Mouse (Mus musculus) forebrain, embryonic 16.5 days (tissue): ENCODE data around the gene Golga3. TPM values are rescaled to one million over a fixed set of nuclear protein-coding genes. Genes with fewer than 3 reads are reported as not detected.
A peak's percentile ranks its signal among the peaks of the same experiment; 100 is the strongest.

ENCODE experiments used
- ATAC-seq: fragments of 200-750 bp; cut with Nextera tagmentation; 2 replicates; pipeline ENCODE4 v1.8.0; 2017; ENCODE audit warnings: mild to moderate bottlenecking, moderate library complexity
- H3K27ac ChIP-seq: fragments of 300-500 bp; sonication (generic); 2 replicates; pipeline ENCODE4 v1.5.1; 2014; ENCODE audit warnings: low read length, control low read depth
- H3K27me3 ChIP-seq: fragments of 300-500 bp; sonication (generic); replicated peaks from 2 replicates; pipeline ENCODE4 v1.6.1; 2014; ENCODE audit warnings: low read length; ENCODE audit not compliant: control insufficient read depth, insufficient read depth
- H3K36me3 ChIP-seq: fragments of 300-500 bp; sonication (generic); 2 replicates; pipeline ENCODE4 v1.6.1; 2014; ENCODE audit not compliant: control insufficient read depth, insufficient read depth
- H3K4me1 ChIP-seq: fragments of 300-500 bp; sonication (generic); replicated peaks from 2 replicates; pipeline ENCODE4 v1.6.1; 2014; ENCODE audit warnings: low read length; ENCODE audit not compliant: control insufficient read depth, insufficient read depth
- H3K4me2 ChIP-seq: fragments of 300-500 bp; sonication (generic); 2 replicates; pipeline ENCODE4 v1.6.1; 2014; ENCODE audit warnings: mild to moderate bottlenecking, low read length, control low read depth
- H3K4me3 ChIP-seq: fragments of 300-500 bp; sonication (generic); replicated peaks from 2 replicates; pipeline ENCODE4 v1.5.1; 2014; ENCODE audit warnings: mild to moderate bottlenecking, low read length, control low read depth
- H3K9ac ChIP-seq: fragments of 300-500 bp; sonication (generic); replicated peaks from 2 replicates; pipeline ENCODE4 v1.6.1; 2014; ENCODE audit warnings: low read depth, low read length, control low read depth
- H3K9me3 ChIP-seq: fragments of 300-500 bp; sonication (generic); 2 replicates; pipeline ENCODE4 v1.6.1; 2016; ENCODE audit warnings: low read length; ENCODE audit not compliant: control insufficient read depth
- WGBS: fragments of 180-500 bp; shearing (Covaris S2); extraction: QIAGEN DNeasy Blood & Tissue Kit; methylation state at CpG from one replicate; pipeline ENCODE4 v1.1.7; 2014; 5-methylcytosine and 5-hydroxymethylcytosine counted together
- polyA plus RNA-seq: library from polyadenylated mRNA; unstranded; fragments of >200 nt; fragmentation: Nextera tagmentation; extraction: Ambion mirVana; gene quantifications from 2 replicates; pipeline ENCODE4 v1.2.1, GENCODE M21; 2015

Gene Golga3
- polyA plus RNA-seq, 1 experiment from 2014 or later = 26.5 TPM

- no peak for ATAC-seq
- 88% methylated on average over 3 of the region's 3 CpGs for WGBS
- H3K27me3 ChIP-seq = no peaks in the 10 kb centered on the region
- no peak overlapping the region for H3K9ac ChIP-seq
- H3K27ac ChIP-seq = no peak overlapping the region
- H3K9me3 ChIP-seq = no peaks in the 10 kb centered on the region
- H3K4me3 ChIP-seq = no peak overlapping the region
- peaks cover 3% of the 10 kb centered on the region for H3K4me1 ChIP-seq
- no peak overlapping the region for H3K4me2 ChIP-seq
- peaks cover 31% of the 10 kb centered on the region for H3K36me3 ChIP-seq
These were observed 48.6 kb downstream of the Golga3 start for GRCm38 (mm10) chr5:110225056-110225455.

- ATAC-seq = no peak
- no peak overlapping the region for H3K4me3 ChIP-seq
- H3K9me3 ChIP-seq = no peaks in the 10 kb centered on the region
- no peak overlapping the region for H3K27ac ChIP-seq
- H3K4me2 ChIP-seq = no peak overlapping the region
- peaks cover 10% of the 10 kb centered on the region; the same call in 1 of the 2 replicates for H3K36me3 ChIP-seq
- peaks cover 15% of the 10 kb centered on the region for H3K4me1 ChIP-seq
- H3K27me3 ChIP-seq = no peaks in the 10 kb centered on the region
- 45% methylated on average over 1 of the region's 1 CpGs for WGBS
- H3K9ac ChIP-seq = no peak overlapping the region
These were observed 50.9 kb downstream of the Golga3 start for GRCm38 (mm10) chr5:110227336-110227883.

DNA sequence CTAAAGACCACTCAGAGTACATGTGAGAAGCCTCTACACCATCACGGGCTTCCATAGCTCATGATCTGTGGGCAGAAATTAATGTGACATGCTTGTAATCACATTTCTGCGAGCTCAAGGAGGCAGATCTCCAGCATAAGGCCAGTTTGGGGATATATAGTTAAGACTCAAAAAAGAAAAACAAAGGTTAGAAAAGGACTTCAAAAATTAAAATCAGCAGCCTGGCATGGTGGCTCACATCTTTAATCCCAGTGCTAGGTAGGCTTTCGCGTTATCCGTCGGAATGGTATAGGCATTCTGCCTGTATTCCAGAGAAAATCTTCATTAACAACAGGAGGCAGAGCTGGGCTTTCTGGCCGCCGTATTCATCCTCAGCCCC, 53.9 kb downstream of the Golga3 start:
- 0 out of 2 replicates have a peak, but pooled peaks have one; percentile 3 for ATAC-seq
- 6% methylated on average over 8 of the region's 8 CpGs for WGBS
- Histone ChIP-seq H3K4me2 (peak overlapping the region; percentile 77), H3K9ac (peak overlapping the region; percentile 95), H3K27me3 (no peaks in the 10 kb centered on the region), H3K4me1 (peaks cover 23% of the 10 kb centered on the region), H3K9me3 (no peaks in the 10 kb centered on the region), H3K4me3 (peak overlapping the region; percentile 95), H3K36me3 (peaks cover 1% of the 10 kb centered on the region; the same call in 1 of the 2 replicates), H3K27ac (peak overlapping the region; percentile 92)

DNA sequence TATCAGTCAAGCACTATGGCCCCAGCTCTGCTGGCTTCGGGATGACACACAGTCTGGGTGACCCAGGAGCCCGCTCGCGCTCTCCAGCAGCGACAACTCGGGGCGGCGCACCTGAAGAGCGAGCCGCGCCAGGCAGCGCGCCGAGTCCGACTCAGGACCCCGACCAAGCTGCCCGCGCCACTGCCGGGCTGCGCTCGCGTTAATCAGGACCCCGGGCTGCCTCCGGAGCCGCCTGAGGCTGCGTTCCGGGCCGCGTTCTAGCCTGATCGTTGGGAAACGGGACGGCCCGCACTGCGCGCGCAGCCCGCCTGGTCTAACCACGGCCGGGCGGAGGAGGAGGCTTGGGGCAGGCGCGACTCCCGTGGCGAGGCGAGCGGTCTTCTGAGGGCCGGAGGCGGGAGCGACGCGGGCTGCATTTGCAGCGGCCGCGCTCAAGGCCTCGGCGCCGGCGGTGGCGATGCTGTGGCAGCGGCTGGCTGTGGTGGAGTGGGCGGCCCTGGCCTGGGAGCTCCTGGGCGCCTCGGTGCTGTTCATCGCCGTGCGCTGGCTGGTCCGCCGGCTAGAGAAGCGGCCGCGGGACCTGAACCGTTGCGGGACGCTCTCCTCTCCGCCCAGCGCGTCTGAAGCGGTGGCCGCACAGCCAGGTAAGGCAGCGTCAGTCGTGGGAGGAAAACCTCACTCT, 54.4 kb downstream of the Golga3 start, which contains the start of gene Ankle2:
Gene Ankle2, plus strand, starts transcription at position 225 of the 682 bp plus-strand sequence.
- Histone ChIP-seq H3K4me1 (peaks cover 23% of the 10 kb centered on the region), H3K27ac (peak within 1 kb of the TSS; percentile 92)
- 0% methylated on average over 76 of the region's 81 CpGs for WGBS

DNA sequence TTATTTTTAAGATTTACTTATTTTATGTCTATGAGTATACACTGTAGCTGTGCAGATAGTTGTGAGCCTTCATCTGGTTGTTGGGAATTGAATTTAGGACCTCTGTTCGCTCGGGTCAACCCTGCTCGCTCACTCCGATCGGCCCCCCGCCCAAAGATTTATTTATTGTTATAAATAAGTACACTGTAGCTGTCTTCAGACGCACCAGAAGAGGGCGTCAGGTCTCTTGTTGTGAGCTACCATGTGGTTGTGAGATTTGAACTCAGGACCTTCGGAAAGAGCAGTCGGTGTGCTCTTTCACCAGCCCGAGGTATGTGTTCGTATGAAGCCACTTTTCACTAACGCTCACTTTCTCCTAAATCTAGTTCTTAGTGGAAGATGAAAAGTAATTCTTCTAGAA, 55.1 kb downstream of the Golga3 start:
- 44% methylated on average over 13 of the region's 13 CpGs for WGBS

More for the DNA sequence above, 54.4 kb downstream of the Golga3 start, which contains the start of gene Ankle2:
- Histone ChIP-seq H3K27me3 (no peaks in the 10 kb centered on the region), H3K4me2 (peak within 1 kb of the TSS; percentile 77), H3K4me3 (peak within 1 kb of the TSS; percentile 95), H3K9me3 (no peaks in the 10 kb centered on the region), H3K9ac (peak within 1 kb of the TSS; percentile 95), H3K36me3 (no peaks in the 10 kb centered on the region; the same call in 1 of the 2 replicates)
- ATAC-seq = peak; percentile 98

GRCm38 (mm10) chr5:110232346-110232745, 55.8 kb downstream of the Golga3 start:
- Histone ChIP-seq H3K27me3 (no peaks in the 10 kb centered on the region), H3K36me3 (peaks cover 8% of the 10 kb centered on the region), H3K4me3 (no peak overlapping the region), H3K4me2 (no peak overlapping the region; the same call in 1 of the 2 replicates), H3K4me1 (peaks cover 23% of the 10 kb centered on the region), H3K9ac (no peak overlapping the region), H3K9me3 (no peaks in the 10 kb centered on the region), H3K27ac (no peak overlapping the region)
- 89% methylated on average over 6 of the region's 6 CpGs for WGBS
- no peak for ATAC-seq

More for the DNA sequence above, 55.1 kb downstream of the Golga3 start:
- peak overlapping the region; percentile 95 for H3K4me3 ChIP-seq
- peaks cover 6% of the 10 kb centered on the region for H3K36me3 ChIP-seq
- H3K4me1 ChIP-seq = peaks cover 23% of the 10 kb centered on the region
- H3K9ac ChIP-seq = peak overlapping the region; percentile 95
- no peaks in the 10 kb centered on the region for H3K27me3 ChIP-seq
- H3K9me3 ChIP-seq = no peaks in the 10 kb centered on the region
- peak overlapping the region; percentile 71 for H3K4me2 ChIP-seq
- ATAC-seq = no peak
- no peak overlapping the region for H3K27ac ChIP-seq

DNA sequence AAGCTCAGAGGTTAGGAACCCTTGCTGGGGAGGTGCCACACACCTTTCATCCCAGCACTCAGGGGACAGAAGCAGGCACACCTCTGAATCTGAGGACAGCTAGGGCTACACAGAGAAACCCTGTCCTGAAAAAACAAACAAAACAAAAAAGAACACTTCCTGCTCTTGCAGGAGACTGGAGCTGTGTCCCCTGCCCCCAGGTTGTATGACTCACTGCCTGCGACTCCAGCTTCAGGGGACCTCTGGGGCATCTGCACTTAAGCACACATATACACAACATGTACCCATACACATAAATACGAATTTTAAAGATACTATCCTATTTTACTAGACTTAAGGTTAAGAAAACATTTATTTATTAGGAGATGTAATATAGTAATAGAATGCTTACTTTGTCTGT, 67.6 kb downstream of the Golga3 start:
- Histone ChIP-seq H3K4me1 (no peaks in the 10 kb centered on the region), H3K27ac (no peak overlapping the region), H3K9me3 (no peaks in the 10 kb centered on the region), H3K4me2 (no peak overlapping the region), H3K4me3 (no peak overlapping the region), H3K9ac (no peak overlapping the region), H3K36me3 (peaks cover 50% of the 10 kb centered on the region), H3K27me3 (no peaks in the 10 kb centered on the region)
- 85% methylated on average over 2 of the region's 2 CpGs for WGBS
- no peak for ATAC-seq

GRCm38 (mm10) chr5:110266941-110267340, 90.4 kb downstream of the Golga3 start:
- no peaks in the 10 kb centered on the region for H3K9me3 ChIP-seq
- H3K27me3 ChIP-seq = no peaks in the 10 kb centered on the region
- H3K36me3 ChIP-seq = peaks cover 23% of the 10 kb centered on the region
- no peak overlapping the region for H3K4me2 ChIP-seq
- no peak overlapping the region for H3K9ac ChIP-seq
- no peak for ATAC-seq
- no peak overlapping the region for H3K4me3 ChIP-seq
- H3K4me1 ChIP-seq = peaks cover 12% of the 10 kb centered on the region
- 94% methylated on average over 4 of the region's 4 CpGs for WGBS
- H3K27ac ChIP-seq = no peak overlapping the region

- peak; percentile 87 for ATAC-seq
- peak within 1 kb of the TSS; percentile 67 for H3K4me3 ChIP-seq
These were observed 92.9 kb downstream of the Golga3 start, which contains the start of gene Pgam5 for GRCm38 (mm10) chr5:110269141-110270101. Pgam5 (minus strand) TSS chr5:110269913.

More at GRCm38 (mm10) chr5:110269141-110270101, 92.9 kb downstream of the Golga3 start, which contains the start of gene Pgam5:
- H3K9me3 ChIP-seq = no peaks in the 10 kb centered on the region
- H3K27ac ChIP-seq = peak within 1 kb of the TSS; percentile 54; the same call in 1 of the 2 replicates
- peak within 1 kb of the TSS; percentile 90 for H3K4me2 ChIP-seq
- peaks cover 22% of the 10 kb centered on the region for H3K36me3 ChIP-seq
- no peaks in the 10 kb centered on the region for H3K27me3 ChIP-seq
- under 1% methylated on average over 65 of the region's 66 CpGs for WGBS
- peak within 1 kb of the TSS; percentile 88 for H3K9ac ChIP-seq
- H3K4me1 ChIP-seq = peaks cover 12% of the 10 kb centered on the region
